ENCODE assay signal across 17 mouse cellular contexts in the genomic region with DNA sequence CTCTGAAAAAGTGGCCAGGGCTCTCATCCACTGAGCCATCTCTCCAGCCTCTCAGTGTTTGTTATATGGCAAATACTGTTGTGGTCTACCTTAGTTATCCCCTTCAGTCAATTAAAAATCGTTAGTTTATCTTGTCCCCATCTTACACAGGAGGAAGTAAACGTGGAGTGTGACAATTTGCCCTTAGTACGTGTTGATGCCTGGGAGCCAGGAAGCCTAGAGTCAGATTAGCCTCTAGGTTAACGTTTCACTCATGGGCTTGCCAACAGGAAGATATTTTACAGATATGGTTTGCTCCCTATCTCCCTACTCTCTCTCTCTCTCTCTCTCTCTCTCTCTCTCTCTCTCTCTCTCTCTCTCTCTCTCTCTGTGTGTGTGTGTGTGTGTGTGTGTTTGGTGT.
"Had no signal": no experiment of that assay in that cellular context is flagged by ENCODE, and none has a peak within 500 bp of the region (broad histone marks: within the 10 kb centered on the region; RNA-seq: fewer than 3 reads in every experiment).

No protein-coding gene starts in this region.

- H3K4me3 ChIP-seq: liver, embryonic 13.5 days; midbrain, embryonic 12.5 days; midbrain, embryonic 15.5 days; neural tube, embryonic 12.5 days; neural tube, embryonic 15.5 days; stomach, embryonic 15.5 days had no signal

- DNase-seq: kidney, adult 18-20 months; kidney, postnatal 25 days; liver, embryonic 13.5 days; lung, adult 2 months; lung, postnatal 14 days; lung, postnatal 4 days; right cerebral cortex, postnatal 14 days; right cerebral cortex, postnatal 4 days; spleen, adult 18-20 months; thymus, adult 18-20 months; thymus, postnatal 4 days had no signal

- H3K27ac ChIP-seq: kidney, postnatal 0 days; liver, embryonic 13.5 days; midbrain, embryonic 12.5 days; midbrain, embryonic 15.5 days; neural tube, embryonic 12.5 days; neural tube, embryonic 15.5 days; stomach, embryonic 15.5 days had no signal

- ATAC-seq: midbrain, embryonic 15.5 days had no signal
